Mouse (Mus musculus) myocyte (in vitro differentiated cells): ENCODE data around the gene Nfu1.

Source experiments
- E2F4 ChIP-seq: IDR thresholded peaks from one replicate; pipeline ENCODE4 v1.6.1; 2011; ENCODE audit warnings: mild to moderate bottlenecking, control low read depth, moderate library complexity; ENCODE audit not compliant: insufficient read depth
- MAX ChIP-seq: IDR thresholded peaks from one replicate; pipeline ENCODE4 v1.6.1; 2011; ENCODE audit warnings: low read depth, mild to moderate bottlenecking, control low read depth
- MYOG ChIP-seq, 3 experiments: IDR thresholded peaks; one replicate each; pipeline ENCODE4 v1.6.1; 2011; ENCODE audit warnings: control low read depth in 2 of 3, low read depth in 2 of 3, mild to moderate bottlenecking in 2 of 3; ENCODE audit not compliant: insufficient read length in 2 of 3, control insufficient read depth in 1 of 3, insufficient read depth in 1 of 3
- POLR2A ChIP-seq: IDR thresholded peaks from one replicate; pipeline ENCODE4 v1.6.1; 2011; ENCODE audit warnings: low read depth, mild to moderate bottlenecking, control low read depth, moderate library complexity; ENCODE audit not compliant: insufficient read length
- POLR2AphosphoS2 ChIP-seq: IDR thresholded peaks from one replicate; pipeline ENCODE4 v1.6.1; 2011; ENCODE audit warnings: low read depth, control low read depth; ENCODE audit not compliant: insufficient read length
- USF1 ChIP-seq: IDR thresholded peaks from one replicate; pipeline ENCODE4 v1.6.1; 2011; ENCODE audit warnings: low read depth, mild to moderate bottlenecking, control low read depth, moderate library complexity

GRCm38 (mm10) chr6:87070641-87071040, 61.6 kb downstream of the Nfu1 start:
- TF ChIP-seq POLR2A: no peak
- TF ChIP-seq USF1: no peak
- TF ChIP-seq E2F4: no peak
- TF ChIP-seq MYOG (IDR thresholded peaks at IDR 0.05; ENCODE audit: control insufficient read depth in 1 of 3, insufficient read depth in 1 of 3, insufficient read length in 2 of 3, low read depth in 2 of 3): no peak
- no peak for TF ChIP-seq POLR2AphosphoS2
- no peak for TF ChIP-seq MAX
